Mouse (Mus musculus): Measurements from ENCODE around the gene Gpn1.
A peak's percentile ranks its signal among the peaks of the same experiment; 100 is the strongest.
"Not testable (repeated sequence)": the region's sequence is repeated elsewhere in the genome, so short reads cannot be mapped to it uniquely, and the experiment has no call there.

Gpn1 gene

GRCm38 (mm10) chr5:31494513-31495297 is at the start of gene Gpn1:
Gene Gpn1 (plus strand): TSS chr5:31494741.
- DNase-seq (ENCODE audit: low spot score) = peak; percentile 92

- no peak for DNase-seq (ENCODE audit: low spot score)
Observed at GRCm38 (mm10) chr5:31451336-31451735, 43.2 kb upstream of the Gpn1 start.

GRCm38 (mm10) chr5:31451878-31452561 is 42.5 kb upstream of the Gpn1 start, which contains the start of gene Zfp512:
Gene Zfp512 (plus strand): TSS chr5:31452431.
- DNase-seq (ENCODE audit: low spot score) = peak; percentile 93

- DNase-seq (ENCODE audit: low spot score) = no peak
Observed at GRCm38 (mm10) chr5:31452562-31452878, 42.0 kb upstream of the Gpn1 start.

- no peak for DNase-seq (ENCODE audit: low spot score)
Observed at GRCm38 (mm10) chr5:31452886-31453410, 41.6 kb upstream of the Gpn1 start.

- no peak for DNase-seq (ENCODE audit: low spot score)
Observed at GRCm38 (mm10) chr5:31467798-31468197, 26.7 kb upstream of the Gpn1 start.

- DNase-seq (ENCODE audit: low spot score) = no peak
Observed at GRCm38 (mm10) chr5:31469711-31470110, 24.8 kb upstream of the Gpn1 start.

GRCm38 (mm10) chr5:31470334-31470733 is 24.2 kb upstream of the Gpn1 start:
- peak; percentile 83 for DNase-seq (ENCODE audit: low spot score)

GRCm38 (mm10) chr5:31480536-31480935 is 14.0 kb upstream of the Gpn1 start:
- no peak for DNase-seq (ENCODE audit: low spot score)

GRCm38 (mm10) chr5:31485440-31485839 is 9.1 kb upstream of the Gpn1 start, which contains the start of gene 4930548H24Rik:
Gene 4930548H24Rik (plus strand): TSS chr5:31485740.
- DNase-seq (ENCODE audit: low spot score) = no peak

GRCm38 (mm10) chr5:31487889-31488288 is 6.7 kb upstream of the Gpn1 start:
- DNase-seq (ENCODE audit: low spot score) = no peak

- DNase-seq (ENCODE audit: low spot score) = no peak
Observed at GRCm38 (mm10) chr5:31489116-31489769, 5.3 kb upstream of the Gpn1 start.

- DNase-seq (ENCODE audit: low spot score) = no peak
Observed at GRCm38 (mm10) chr5:31492031-31492430, 2.5 kb upstream of the Gpn1 start.

- DNase-seq (ENCODE audit: low spot score) = no peak
Observed at GRCm38 (mm10) chr5:31504843-31505242, 10.3 kb downstream of the Gpn1 start.

GRCm38 (mm10) chr5:31512481-31512880 is 17.9 kb downstream of the Gpn1 start:
- DNase-seq (ENCODE audit: low spot score) = no peak

GRCm38 (mm10) chr5:31520556-31520955 is 26.0 kb downstream of the Gpn1 start:
- DNase-seq (ENCODE audit: low spot score) = no peak

- DNase-seq (ENCODE audit: low spot score) = peak; percentile 86
Observed at GRCm38 (mm10) chr5:31526354-31527116, 32.0 kb downstream of the Gpn1 start, which contains the start of gene Slc4a1ap. Gene Slc4a1ap (plus strand): TSS chr5:31526995.

- no peak for DNase-seq (ENCODE audit: low spot score)
Observed at GRCm38 (mm10) chr5:31527117-31527680, 32.7 kb downstream of the Gpn1 start.

- DNase-seq (ENCODE audit: low spot score) = not testable (repeated sequence)
Observed at GRCm38 (mm10) chr5:31527707-31528106, 33.2 kb downstream of the Gpn1 start, which contains the start of gene Supt7l. Gene Supt7l (minus strand): TSS chr5:31527807.

- DNase-seq (ENCODE audit: low spot score) = no peak
Observed at GRCm38 (mm10) chr5:31528560-31528959, 34.0 kb downstream of the Gpn1 start.

- DNase-seq (ENCODE audit: low spot score) = no peak
Observed at GRCm38 (mm10) chr5:31535228-31535627, 40.7 kb downstream of the Gpn1 start.
